ENCODE assay signal across 8 mouse cellular contexts in the genomic region with DNA sequence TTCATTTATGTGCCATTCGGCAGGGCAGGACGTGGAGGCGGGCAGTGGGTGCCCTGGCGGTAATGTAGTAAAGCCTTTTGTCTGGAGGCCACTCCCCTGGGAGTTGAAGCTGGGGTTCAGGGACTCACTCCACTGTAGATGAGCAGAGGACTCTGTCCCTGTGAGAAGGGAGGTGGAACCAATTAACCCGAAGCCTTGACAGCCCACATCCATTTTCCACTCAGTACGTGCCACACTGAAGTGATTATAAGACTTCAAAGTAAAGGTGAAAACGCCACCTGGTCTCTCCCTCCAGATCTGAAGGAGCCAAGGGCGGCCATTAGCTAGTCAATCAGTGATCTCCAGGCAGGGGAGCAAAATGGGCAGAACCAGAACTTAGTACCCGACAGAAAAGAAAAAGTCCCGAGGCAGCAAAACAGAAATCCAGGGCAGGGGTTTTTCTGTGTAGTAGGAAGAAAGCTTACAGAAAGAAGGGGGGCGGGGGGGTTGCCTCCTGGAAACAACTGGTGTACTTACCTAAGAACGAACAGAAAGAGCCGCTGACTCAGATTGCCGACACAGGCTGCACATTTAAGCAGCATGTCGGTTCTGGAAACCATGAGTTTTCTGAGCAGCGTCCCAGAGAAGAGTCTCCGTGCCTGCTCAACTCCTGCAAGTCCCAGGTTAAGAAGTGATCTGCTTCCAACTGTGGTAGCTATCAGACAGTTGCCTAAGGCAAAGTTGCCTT. TPM values are rescaled to one million over a fixed set of nuclear protein-coding genes. Genes with fewer than 3 reads are reported as not detected.
A peak's percentile ranks its signal among the peaks of the same experiment; 100 is the strongest.
DNase-seq lines count a peak whose midpoint lies in the region; ATAC-seq and TF ChIP-seq lines count a peak whose summit lies in the region.

A gene (minus strand): TSS at position 677 of the 727 bp plus-strand sequence.

- H3K9me3 ChIP-seq in intestine, postnatal 0 days (ENCODE audit: control insufficient read depth): no peaks in the 10 kb centered on the region
- no peaks in the 10 kb centered on the region for H3K9me3 ChIP-seq in liver, embryonic 11.5 days (ENCODE audit: control insufficient read depth, low read length)

- no peak for TF ChIP-seq POLR2A in cerebellum, adult 2 months (IDR thresholded peaks at IDR 0.05; ENCODE audit: borderline replicate concordance, insufficient read depth, low read length)
- TF ChIP-seq POLR2A in brain, embryonic 14.5 days (IDR thresholded peaks at IDR 0.05; ENCODE audit: borderline replicate concordance, extremely low read depth, insufficient read depth, insufficient read length, poor library complexity, severe bottlenecking): no peak

- DNase-seq in cerebellum, adult 2 months: no peak
- no peak for DNase-seq in cerebellum, postnatal 36 days
- DNase-seq in brain, embryonic 14.5 days (ENCODE audit: low read depth): no peak
- DNase-seq in gastrocnemius, postnatal 36 days: no peak
- no peak for DNase-seq in liver, embryonic 11.5 days (ENCODE audit: low spot score)
- DNase-seq in retina, embryonic 14.5 days (ENCODE audit: low spot score): peak; percentile 32
- DNase-seq in urinary bladder, postnatal 25 days (ENCODE audit: low spot score): no peak

- no peak for TF ChIP-seq CTCF in cerebellum, adult 2 months (IDR thresholded peaks at IDR 0.05; ENCODE audit: borderline replicate concordance, insufficient read depth, low read depth, low read length)
- TF ChIP-seq CTCF in brain, embryonic 14.5 days (IDR thresholded peaks at IDR 0.05; ENCODE audit: borderline replicate concordance, extremely low read depth, insufficient read depth, insufficient read length): no peak
- TF ChIP-seq CTCF in intestine, postnatal 0 days (IDR thresholded peaks at IDR 0.05; ENCODE audit: low read depth): 0 out of 2 replicates have a peak, but pooled peaks have one; percentile 2

- WGBS in cerebellum, adult 2 months: 49% methylated on average over 17 of the region's 17 CpGs
- WGBS in intestine, postnatal 0 days: 22% methylated on average over 17 of the region's 17 CpGs
- WGBS in liver, embryonic 11.5 days: 31% methylated on average over 17 of the region's 17 CpGs

- peak within 1 kb of the TSS; percentile 83 for H3K4me2 ChIP-seq in intestine, postnatal 0 days (replicated peaks; ENCODE audit: low read depth)
- H3K4me2 ChIP-seq in liver, embryonic 11.5 days: peak within 1 kb of the TSS; percentile 100

- intact Hi-C loops in gastrocnemius, postnatal 36 days (cut with DNase I): no loop called here

- no peaks in the 10 kb centered on the region for H3K27me3 ChIP-seq in cerebellum, adult 2 months (ENCODE audit: control insufficient read depth, insufficient read depth, low read length)
- H3K27me3 ChIP-seq in intestine, postnatal 0 days (replicated peaks; ENCODE audit: control insufficient read depth, insufficient read depth, low read length): no peaks in the 10 kb centered on the region
- H3K27me3 ChIP-seq in liver, embryonic 11.5 days (replicated peaks; ENCODE audit: control insufficient read depth, insufficient read depth, low read length): peaks cover 13% of the 10 kb centered on the region

- no peak within 1 kb of the TSS for H3K27ac ChIP-seq in cerebellum, adult 2 months (ENCODE audit: insufficient read depth, low read length)
- H3K27ac ChIP-seq in intestine, postnatal 0 days (ENCODE audit: low read depth, low read length): peak within 1 kb of the TSS; percentile 91
- no peak within 1 kb of the TSS for H3K27ac ChIP-seq in liver, embryonic 11.5 days (ENCODE audit: low read depth, low read length)

- peak within 1 kb of the TSS; percentile 45; the same call in 1 of the 2 replicates for H3K9ac ChIP-seq in intestine, postnatal 0 days (ENCODE audit: low read depth, low read length)
- peak within 1 kb of the TSS; percentile 66 for H3K9ac ChIP-seq in liver, embryonic 11.5 days (ENCODE audit: low read depth, low read length)

- H3K36me3 ChIP-seq in intestine, postnatal 0 days (ENCODE audit: control insufficient read depth, insufficient read depth): no peaks in the 10 kb centered on the region
- H3K36me3 ChIP-seq in liver, embryonic 11.5 days (ENCODE audit: control insufficient read depth, insufficient read depth, low read length): no peaks in the 10 kb centered on the region

- peaks cover 5% of the 10 kb centered on the region for H3K4me1 ChIP-seq in cerebellum, adult 2 months (ENCODE audit: control insufficient read depth, insufficient read depth, low read length)
- H3K4me1 ChIP-seq in intestine, postnatal 0 days (replicated peaks; ENCODE audit: control insufficient read depth, insufficient read depth, low read length): no peaks in the 10 kb centered on the region; the same call in 1 of the 2 replicates
- H3K4me1 ChIP-seq in liver, embryonic 11.5 days (replicated peaks; ENCODE audit: control insufficient read depth, insufficient read depth, low read length): peaks cover 26% of the 10 kb centered on the region

- H3K4me3 ChIP-seq in cerebellum, adult 2 months (replicated peaks; ENCODE audit: insufficient read depth, low read depth, low read length): no peak within 1 kb of the TSS
- peak within 1 kb of the TSS; percentile 85 for H3K4me3 ChIP-seq in intestine, postnatal 0 days (ENCODE audit: low read depth, low read length)
- H3K4me3 ChIP-seq in liver, embryonic 11.5 days (ENCODE audit: low read depth, low read length): peak within 1 kb of the TSS; percentile 100

- peak; percentile 42 for ATAC-seq in intestine, postnatal 0 days
- ATAC-seq in liver, embryonic 11.5 days (replicated peaks; ENCODE audit: low FRiP score): no peak

RNA-seq across cellular contexts. Expression of the gene that starts here (rescaled TPM):
- polyA plus RNA-seq in cerebellum, adult 2 months (2012; rRNA removed): 45.4 and 50.6 TPM in 2 replicates
- 37.6 and 45.6 TPM in 2 replicates for polyA plus RNA-seq in brain, embryonic 14.5 days (2012; rRNA removed)
- total RNA-seq in gastrocnemius, postnatal 36 days (2021): 10 to 100 TPM; 37.5 to 48.9 TPM
- 44.7 and 49.0 TPM in 2 replicates for polyA plus RNA-seq in intestine, postnatal 0 days (2015; fragmentation: Nextera tagmentation; extraction: Ambion mirVana)
- polyA plus RNA-seq in liver, embryonic 11.5 days (2014; fragmentation: Nextera tagmentation; extraction: Ambion mirVana): 51.2 and 55.4 TPM in 2 replicates
